9 mouse cellular contexts compared by ENCODE assay signal in genomic region chr5:125974035-125974434, GRCm38 (mm10).
"Had no signal": no experiment of that assay in that cellular context is flagged by ENCODE, and none has a peak within 500 bp of the region (broad histone marks: within the 10 kb centered on the region; RNA-seq: fewer than 3 reads in every experiment).

No protein-coding gene starts in this region.

- H3K4me3 ChIP-seq: limb, embryonic 12.5 days; midbrain, embryonic 13.5 days; neural tube, embryonic 12.5 days had no signal

- H3K27ac ChIP-seq: limb, embryonic 12.5 days; midbrain, embryonic 13.5 days; neural tube, embryonic 12.5 days had no signal

- H3K9ac ChIP-seq: limb, embryonic 12.5 days; midbrain, embryonic 13.5 days; neural tube, embryonic 12.5 days had no signal

- H3K4me1 ChIP-seq: limb, embryonic 12.5 days; midbrain, embryonic 13.5 days; neural tube, embryonic 12.5 days had no signal

- ATAC-seq: intestine, postnatal 0 days; midbrain, embryonic 13.5 days had no signal

- H3K4me2 ChIP-seq: limb, embryonic 12.5 days; midbrain, embryonic 13.5 days; neural tube, embryonic 12.5 days had no signal

- H3K27me3 ChIP-seq: limb, embryonic 12.5 days; midbrain, embryonic 13.5 days; neural tube, embryonic 12.5 days had no signal

- DNase-seq: kidney, adult 8-10 months; kidney, postnatal 25 days; liver; retina, postnatal 1 day; right cerebral cortex, postnatal 14 days had no signal

- H3K36me3 ChIP-seq: limb, embryonic 12.5 days; midbrain, embryonic 13.5 days; neural tube, embryonic 12.5 days had no signal
